21 mouse cellular contexts compared by ENCODE assay signal in genomic region chr10:10827308-10827707, GRCm38 (mm10).
DNase-seq lines count a peak whose midpoint lies in the region; TF ChIP-seq lines count a peak whose summit lies in the region.
"Had no signal": no experiment of that assay in that cellular context is flagged by ENCODE, and none has a peak within 500 bp of the region (broad histone marks: within the 10 kb centered on the region; RNA-seq: fewer than 3 reads in every experiment).

No protein-coding gene starts in this region.

- TF ChIP-seq CTCF in cerebellum, adult 2 months (IDR thresholded peaks at IDR 0.05; ENCODE audit: borderline replicate concordance, insufficient read depth, low read depth, low read length), result no peak

- WGBS in cerebellum, adult 2 months, result 9% methylated on average over 1 of the region's 1 CpGs

- no peak overlapping the region for H3K4me3 ChIP-seq in cerebellum, adult 2 months (replicated peaks; ENCODE audit: insufficient read depth, low read depth, low read length)
- H3K4me3 ChIP-seq: erythroblast, embryonic 14.5 days; kidney, embryonic 15.5 days; layer of hippocampus, adult 2 months; lung, embryonic 15.5 days had no signal

- no peak for TF ChIP-seq POLR2A in cerebellum, adult 2 months (IDR thresholded peaks at IDR 0.05; ENCODE audit: borderline replicate concordance, insufficient read depth, low read length)

- H3K4me1 ChIP-seq in cerebellum, adult 2 months (ENCODE audit: control insufficient read depth, insufficient read depth, low read length), result peaks cover 5% of the 10 kb centered on the region; the same call in 1 of the 2 replicates
- H3K4me1 ChIP-seq: kidney, embryonic 15.5 days; lung, embryonic 15.5 days had no signal

- no peaks in the 10 kb centered on the region for H3K27me3 ChIP-seq in cerebellum, adult 2 months (ENCODE audit: control insufficient read depth, insufficient read depth, low read length)
- H3K27me3 ChIP-seq: kidney, embryonic 15.5 days; lung, embryonic 15.5 days had no signal

- DNase-seq in cerebellum, adult 2 months, result peak; percentile 44 to 64
- no peak for DNase-seq in cerebellum, adult 8-10 months
- peak; percentile 31 for DNase-seq in 3T3-L1 (ENCODE audit: low read depth, low spot score)
- peak; percentile 72 for DNase-seq in Muller cell, postnatal 12 days (ENCODE audit: inconsistent ontology term)
- DNase-seq in cerebellum, postnatal 14 days, result peak; percentile 63 to 64
- DNase-seq in adrenal gland, postnatal 4 days (ENCODE audit: low spot score in 2 of 2), result no peak
- no peak for DNase-seq in layer of hippocampus, adult 9-10 months (ENCODE audit: low spot score)
- DNase-seq: adrenal gland, postnatal 10 days; B cell, adult 2 months; kidney, adult 18-20 months; kidney, postnatal 25 days; layer of hippocampus, postnatal 36 days; liver; lung, postnatal 36 days; right cerebral cortex, postnatal 4 days; thymus, adult 2 months; thymus, postnatal 4 days had no signal

- 0 out of 2 replicates have a peak overlapping the region, but pooled peaks have one; percentile 22 for H3K27ac ChIP-seq in cerebellum, adult 2 months (ENCODE audit: insufficient read depth, low read length)
- H3K27ac ChIP-seq: kidney, embryonic 15.5 days; layer of hippocampus, adult 2 months; lung, embryonic 15.5 days had no signal

Comparison
In these comparisons a context has a peak if more than half of its experiments do, and no peak if none do; other contexts are left out.
1. DNase-seq: peak in cerebellum, adult 2 months (2 of 2), 3T3-L1 (single experiment), Muller cell, postnatal 12 days (single experiment) and cerebellum, postnatal 14 days (2 of 2); none in cerebellum, adult 8-10 months (single experiment), adrenal gland, postnatal 4 days (0 of 2) and layer of hippocampus, adult 9-10 months (single experiment).